Mouse (Mus musculus) left cerebral cortex, postnatal 36 days (tissue): ENCODE data around the gene Papola. TPM values are rescaled to one million over a fixed set of nuclear protein-coding genes. Genes with fewer than 3 reads are reported as not detected.

Experiments
- DNase-seq, 2 experiments: peaks; one replicate each; pipeline ENCODE4 v3.0.0; 2021 to 2022; ENCODE audit warnings: low spot score in 2 of 2, mixed read lengths in 1 of 2
- intact Hi-C: fragments of 180-260 bp; cut with DNase I; formaldehyde crosslinking; loops from one replicate; pipeline ENCODE4 v1.15.1; 2025
- microRNA-seq: library from miRNA; unstranded; fragments of <30 nt; microRNA quantifications from one replicate; pipeline ENCODE4 v1.2.0, GENCODE M21; 2022
- total RNA-seq, 2 experiments: library from RNA; stranded (reverse); gene quantifications; 2 replicates each; pipeline ENCODE4 v1.2.3; 2021

Gene Papola
- total RNA-seq, 2 experiments from 2014 or later, result 122 to 164 TPM

DNA sequence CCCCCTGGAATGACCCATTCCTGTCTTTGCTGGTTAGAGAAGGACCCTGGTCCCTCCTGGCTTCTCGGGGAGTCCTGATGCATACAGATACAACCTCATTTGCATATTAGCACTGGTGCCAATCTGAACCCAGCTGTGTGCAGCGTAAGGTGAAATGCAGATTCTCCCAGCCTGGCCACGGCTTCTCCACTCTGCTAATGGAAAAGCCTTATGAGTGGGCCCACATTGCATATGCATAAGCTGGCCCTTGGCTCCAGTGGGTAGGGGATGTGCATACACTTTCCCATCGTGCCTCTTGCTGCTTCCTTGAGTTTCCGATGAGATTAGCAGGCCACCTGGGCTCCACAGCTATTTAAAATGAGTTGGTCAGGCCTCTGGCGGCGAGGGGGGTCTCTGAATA lies 68.3 kb downstream of the Papola start:
- intact Hi-C loops, result no loop called here
- DNase-seq, result no peak

DNA sequence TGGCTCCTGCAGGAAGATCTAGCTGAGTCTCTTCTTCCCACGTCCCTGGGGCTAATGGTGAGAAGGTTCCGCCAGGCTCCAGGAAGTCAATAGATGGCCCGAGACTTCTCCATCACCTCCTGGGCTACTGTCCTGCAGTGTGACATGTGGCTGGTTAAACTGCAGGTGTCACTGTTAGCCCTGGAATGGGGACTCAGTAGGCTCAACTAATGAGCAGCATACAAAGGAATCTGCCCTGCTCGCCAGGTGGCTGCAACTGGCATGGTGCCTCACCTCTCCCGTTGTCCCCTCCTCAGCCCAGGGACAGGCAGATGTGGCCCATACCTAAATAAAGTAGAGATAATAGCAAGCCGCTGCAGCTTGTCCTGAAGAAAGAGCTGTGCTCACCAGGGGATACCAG lies 70.1 kb downstream of the Papola start:
- intact Hi-C loops, result loop anchor here (5.0 kb wide), 1 partner anchor 108 kb away; no protein-coding TSS in a partner anchor
- no peak for DNase-seq

DNA sequence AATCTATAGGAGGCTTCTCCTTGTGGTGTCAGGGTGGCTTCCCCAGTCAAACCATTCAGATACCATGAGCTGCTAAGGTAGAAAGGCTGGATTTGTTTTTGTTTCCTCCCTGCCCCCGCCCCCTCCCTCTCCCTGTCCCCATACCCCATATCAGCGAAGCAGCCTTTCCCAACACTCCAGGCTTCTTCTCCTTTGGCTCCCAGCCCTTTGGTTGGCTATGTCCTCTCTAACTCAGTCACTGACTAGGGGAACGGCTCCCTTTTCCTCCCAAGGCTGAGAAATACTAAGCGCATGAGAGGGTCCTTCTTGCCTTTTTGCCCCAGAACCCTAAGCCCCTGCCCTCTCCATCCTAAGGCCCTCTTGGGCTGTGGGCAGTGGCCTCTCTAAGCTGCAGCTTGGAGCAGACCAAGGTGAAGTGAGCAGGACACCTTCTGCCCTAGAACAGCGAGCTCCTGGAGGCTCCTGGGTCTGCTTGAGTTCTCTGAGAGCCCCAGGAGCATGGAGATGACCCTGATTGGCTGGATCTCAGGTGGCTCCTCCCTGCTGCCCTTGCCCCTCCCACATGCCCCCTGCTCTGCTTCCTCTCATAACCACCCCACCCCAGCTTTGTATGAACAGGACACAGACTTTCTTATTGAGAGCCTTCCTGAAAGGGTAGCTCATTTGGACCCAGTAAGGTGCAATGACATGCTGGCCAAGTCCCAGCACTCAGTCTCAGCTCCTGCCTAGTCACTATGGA lies 73.6 kb downstream of the Papola start:
- intact Hi-C loops, result loop anchor here (5.0 kb wide), 1 partner anchor 104 kb away; no protein-coding TSS in a partner anchor
- no peak for DNase-seq

DNA sequence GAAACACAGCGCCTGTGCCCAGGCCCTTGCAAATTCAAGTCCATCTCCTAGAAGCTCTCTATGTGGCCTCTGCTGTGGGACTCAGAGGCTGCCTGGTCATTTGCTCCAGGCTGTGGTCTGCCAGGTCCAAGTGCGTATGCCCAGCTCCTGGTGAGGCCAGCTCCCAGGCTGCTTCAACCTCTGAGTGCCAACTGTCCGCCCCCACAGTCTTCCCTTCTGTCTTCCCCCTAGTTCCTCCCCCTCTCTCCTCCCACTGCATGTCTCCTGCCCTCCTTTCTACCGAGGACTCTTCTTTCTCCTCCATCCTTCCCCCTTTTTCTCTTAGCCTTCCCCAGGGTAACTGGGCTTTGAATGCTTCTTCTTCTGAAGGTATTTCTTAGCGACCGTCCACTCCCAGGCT lies 77.6 kb downstream of the Papola start:
- intact Hi-C loops, result no loop called here
- DNase-seq, result no peak

DNA sequence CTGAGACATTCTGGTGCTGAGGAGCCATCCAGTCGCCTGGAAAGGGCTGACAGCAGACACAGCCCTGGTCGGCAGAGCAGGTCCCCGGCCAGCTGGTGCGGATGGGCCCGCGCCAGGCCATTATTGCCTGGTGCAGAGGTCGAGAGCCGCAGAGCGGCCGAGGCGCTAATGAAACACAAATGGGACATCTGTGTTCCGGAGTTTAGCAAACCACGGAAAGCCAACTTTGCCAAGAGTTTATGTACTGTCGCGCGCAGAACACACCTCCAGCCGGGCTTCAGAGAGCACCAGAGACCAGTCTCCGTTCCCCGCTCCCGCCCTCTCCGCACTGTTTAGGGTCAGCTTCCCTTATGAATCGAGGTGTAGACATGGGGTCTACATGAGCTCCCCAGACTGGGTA lies 78.1 kb downstream of the Papola start:
- intact Hi-C loops, result no loop called here
- DNase-seq, result no peak

DNA sequence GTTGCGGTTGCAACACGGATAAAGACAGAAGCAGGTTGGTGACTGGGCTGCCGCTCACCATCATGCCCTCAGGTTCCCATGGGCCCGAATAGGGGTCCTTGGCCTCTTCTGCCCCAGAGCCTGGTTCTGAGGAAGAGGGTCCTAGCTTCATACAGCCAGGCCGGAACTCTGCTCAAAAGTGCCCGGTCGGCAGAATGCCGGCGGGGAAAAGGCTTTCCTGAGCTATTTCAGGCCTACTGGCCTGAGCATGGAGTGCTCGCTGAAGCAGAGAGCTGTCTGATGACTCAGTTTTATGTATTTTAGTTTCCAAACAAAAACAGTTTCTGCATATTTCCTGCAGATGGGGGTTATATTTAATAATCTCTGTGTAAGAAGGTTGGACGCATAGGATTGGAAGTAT lies 78.9 kb downstream of the Papola start:
- intact Hi-C loops, result no loop called here
- DNase-seq, result no peak

DNA sequence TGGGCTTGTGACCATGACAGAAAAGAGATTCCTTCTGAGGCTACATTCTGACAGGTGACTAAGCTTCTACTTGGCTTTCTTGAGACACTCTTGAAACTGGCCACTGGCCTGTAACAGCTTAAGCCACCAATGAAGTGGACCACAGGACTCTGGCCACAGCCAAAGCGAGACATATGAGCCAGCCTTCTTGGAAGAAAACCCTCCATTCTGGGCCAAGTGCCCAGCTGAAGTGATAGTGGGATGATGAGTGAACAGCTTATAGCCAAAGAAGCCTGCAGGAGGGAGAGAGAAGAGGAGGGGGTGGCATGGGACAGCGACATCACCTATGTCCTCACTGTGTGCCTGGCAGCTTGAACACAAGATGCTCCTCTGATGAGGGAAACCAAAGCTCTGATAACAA lies 83.2 kb downstream of the Papola start:
- intact Hi-C loops, result no loop called here
- no peak for DNase-seq

DNA sequence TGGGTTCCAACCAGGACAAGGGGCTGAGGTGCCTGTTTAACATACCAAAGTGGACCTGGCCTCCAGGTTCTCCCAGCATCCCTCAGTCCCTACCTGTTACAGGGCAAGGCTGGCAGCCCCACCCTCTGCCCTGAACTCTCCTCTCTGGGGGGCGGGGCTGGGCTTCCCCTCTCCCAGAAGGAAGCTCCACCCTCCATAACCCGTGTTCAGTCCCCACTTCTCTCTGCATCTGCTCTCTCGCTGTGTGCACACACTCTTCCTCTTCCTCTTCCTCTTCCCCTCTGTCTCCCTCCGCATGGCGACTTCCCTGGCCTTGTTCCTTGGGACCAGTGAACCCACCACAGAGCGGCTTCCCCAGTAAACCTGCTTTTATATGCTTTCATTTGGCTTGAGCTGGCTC lies 84.7 kb downstream of the Papola start:
- no peak for DNase-seq
- intact Hi-C loops, result no loop called here

DNA sequence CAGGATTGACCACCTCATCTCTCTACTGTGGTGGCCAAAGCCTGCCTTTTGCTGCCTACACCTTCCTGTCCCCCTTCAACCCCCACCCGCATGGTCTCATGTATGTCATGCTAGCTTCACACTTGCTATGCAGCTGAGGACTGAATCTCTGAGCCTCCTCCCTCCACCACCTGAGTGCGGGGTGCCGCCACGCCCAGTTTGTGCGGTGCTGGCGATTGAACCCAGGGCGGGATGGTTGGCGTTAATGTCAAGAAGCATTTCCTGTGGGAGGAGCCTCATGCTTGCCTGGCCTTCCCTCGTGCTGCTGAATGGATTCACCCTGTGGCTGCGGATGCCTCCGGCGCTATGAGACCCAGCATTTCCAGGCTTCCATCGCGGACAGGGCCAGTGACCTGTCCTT lies 85.2 kb downstream of the Papola start:
- intact Hi-C loops, result no loop called here
- no peak for DNase-seq

DNA sequence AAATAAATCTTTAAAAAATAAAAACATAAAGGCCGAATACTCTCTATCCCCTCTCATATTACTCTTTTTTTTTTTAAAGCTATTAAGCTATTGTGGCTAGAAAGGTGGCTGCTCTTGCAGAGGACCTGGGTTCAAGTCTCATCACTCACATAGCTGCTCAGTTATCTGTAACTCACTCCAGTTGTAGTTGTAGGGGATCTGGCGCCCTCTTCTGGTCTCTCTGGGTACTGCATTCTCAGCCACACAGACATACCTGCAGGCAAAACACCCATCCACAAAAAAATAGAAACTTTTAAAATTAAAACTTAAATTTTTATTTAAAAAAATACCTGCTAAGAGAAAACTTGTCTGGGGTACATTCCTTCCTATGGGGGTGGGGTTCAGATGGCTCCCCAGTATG lies 88.8 kb downstream of the Papola start:
- intact Hi-C loops, result no loop called here
- DNase-seq, result no peak

DNA sequence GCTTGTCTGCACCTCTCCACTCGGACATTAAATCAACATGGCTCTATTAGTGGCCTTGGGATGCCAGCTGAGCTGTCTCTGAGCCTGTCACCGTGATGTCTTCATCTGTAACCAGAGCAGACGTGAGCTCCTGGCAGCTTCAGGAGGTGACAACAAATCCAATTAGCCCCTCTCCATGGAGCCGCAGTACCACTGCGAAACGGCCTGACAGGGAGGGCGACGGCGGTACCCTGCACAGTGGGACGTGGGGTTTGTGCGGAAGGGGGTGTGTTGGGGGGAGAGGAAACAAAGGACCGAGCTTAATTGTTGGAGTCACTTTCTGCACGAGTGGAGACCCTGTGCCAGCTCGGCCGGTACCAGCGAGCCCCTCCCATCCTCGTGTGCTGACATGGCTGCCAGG lies 90.6 kb downstream of the Papola start:
- intact Hi-C loops, result no loop called here
- no peak for DNase-seq

DNA sequence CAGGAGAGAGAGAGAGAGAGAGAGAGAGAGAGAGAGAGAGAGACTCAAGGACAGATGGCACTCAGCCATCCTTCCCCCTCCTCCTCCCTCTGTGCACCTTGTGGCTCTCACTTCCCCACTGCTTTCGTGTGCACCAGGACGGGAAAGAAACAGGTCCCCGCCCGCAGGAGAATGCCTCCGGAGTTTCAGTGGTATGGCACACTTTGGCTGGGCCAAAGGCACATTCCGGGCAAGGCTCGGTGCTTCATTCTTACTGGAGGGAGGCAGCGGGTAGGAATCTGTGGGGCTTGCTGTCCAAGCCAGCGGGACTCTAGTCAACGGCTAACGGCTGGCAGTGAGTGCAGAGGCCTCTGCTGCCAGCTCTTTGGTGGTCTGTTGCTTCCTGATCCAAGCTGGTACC lies 92.0 kb downstream of the Papola start:
- no peak for DNase-seq
- intact Hi-C loops, result no loop called here

DNA sequence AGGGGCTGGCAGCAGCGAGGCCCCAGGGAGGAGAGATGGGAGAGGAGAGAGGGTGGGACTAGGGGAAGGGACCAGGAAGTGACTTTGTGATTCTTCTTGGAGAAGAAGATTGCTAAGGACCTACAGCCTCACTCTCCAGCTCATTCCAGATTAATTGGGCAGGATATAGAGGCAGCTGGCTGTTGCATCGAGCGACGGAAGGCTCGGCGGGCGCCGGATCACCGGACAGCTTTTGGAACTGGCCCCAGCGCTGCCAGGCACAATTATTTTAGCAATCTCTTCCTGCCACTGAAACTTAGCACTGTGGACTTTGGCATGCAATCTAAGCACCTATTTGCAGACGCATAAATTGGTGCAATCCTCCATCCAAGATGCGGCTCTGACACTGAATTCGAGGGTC lies 92.4 kb downstream of the Papola start:
- intact Hi-C loops, result no loop called here
- DNase-seq, result no peak

DNA sequence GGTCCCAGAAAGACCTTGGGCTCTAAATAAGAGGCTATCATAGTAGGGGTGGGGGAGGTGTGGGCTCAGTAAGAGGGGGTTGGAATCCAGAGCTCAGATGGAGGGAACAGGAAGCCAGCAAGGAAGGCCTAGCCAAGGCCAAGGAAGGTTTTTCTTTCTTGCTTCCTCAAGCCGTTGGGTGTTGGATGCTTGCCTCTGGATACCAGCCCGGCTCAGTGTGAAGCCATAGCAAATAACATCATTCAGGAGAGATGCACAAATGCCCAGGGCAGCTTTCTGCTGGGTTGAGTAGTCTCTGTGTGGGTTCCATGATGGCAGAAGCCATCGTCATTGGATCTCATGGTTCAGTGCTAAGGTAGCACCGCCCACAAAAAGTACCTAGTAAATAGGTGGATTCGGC lies 94.3 kb downstream of the Papola start:
- intact Hi-C loops, result no loop called here
- no peak for DNase-seq

DNA sequence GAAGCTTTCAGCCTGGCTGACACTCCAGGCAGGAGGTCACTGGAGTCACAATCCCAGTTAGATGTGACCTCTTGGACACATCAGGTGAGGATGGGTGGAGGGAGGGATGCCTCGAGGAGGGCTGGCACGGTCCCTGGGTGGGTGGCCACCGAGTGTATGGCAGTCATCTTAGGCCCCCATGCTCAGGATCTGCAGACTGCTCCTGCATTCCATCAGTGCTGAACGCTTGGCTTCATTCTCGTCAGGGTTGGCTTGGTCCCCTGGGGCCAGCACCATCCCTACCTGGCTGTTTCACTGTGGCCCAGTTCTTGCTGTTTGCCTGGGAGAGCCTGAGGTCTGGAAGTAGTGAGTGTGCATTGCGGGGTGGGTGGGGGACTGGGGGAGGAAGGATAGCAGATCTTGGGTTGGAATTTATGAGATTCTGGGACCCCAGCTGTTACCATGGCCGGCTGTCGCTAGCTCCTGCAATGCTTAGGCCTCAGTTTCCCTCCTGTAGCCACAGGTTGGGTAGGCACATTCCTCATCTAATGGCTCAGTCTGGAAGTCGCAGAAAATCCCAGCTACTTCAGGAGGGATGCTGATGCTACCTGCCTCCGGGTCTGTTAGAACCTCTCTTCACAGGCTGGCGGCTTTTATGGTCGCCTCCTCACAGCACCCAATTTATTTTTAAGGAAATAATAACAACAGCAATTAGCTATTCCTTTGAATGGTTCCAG lies 99.5 kb downstream of the Papola start:
- no peak for DNase-seq
- intact Hi-C loops, result no loop called here

DNA sequence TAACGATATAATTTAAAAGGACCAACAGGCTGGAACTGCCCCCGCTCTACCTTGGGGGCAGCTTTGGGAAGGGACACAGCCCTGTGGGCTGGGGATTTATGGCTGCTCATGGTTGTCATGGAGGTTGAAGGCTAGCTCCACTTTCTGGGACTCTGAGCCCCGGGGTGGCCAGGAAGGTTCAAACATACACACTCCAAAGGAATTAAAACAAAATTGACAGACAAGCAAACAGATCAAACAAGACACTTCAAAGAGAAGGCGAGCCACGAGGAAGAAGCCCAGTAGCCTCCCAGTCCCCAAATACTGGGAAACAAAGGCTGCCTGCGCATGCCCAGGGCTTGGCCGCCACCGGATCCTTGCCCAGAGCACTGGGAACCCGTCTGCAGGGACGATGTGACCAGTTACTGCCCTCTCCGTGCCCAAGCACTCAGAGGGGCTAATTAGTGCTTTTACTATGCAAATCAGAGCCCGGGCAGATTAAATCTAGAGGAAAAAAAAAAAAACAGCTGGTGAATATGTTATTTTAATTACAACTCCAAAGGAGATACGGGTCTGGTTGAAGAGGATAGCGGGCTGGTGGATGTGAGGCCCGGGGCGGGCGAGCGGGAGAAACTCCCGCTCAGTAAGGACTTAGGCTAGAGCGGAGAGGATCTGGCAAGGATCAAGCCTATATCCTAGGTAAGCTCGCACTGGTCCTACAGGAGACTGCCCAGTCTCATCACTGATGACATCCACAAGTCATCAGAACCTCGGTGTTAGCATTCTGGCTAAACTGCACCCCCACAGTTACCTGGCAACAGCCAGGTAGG lies 100.2 kb downstream of the Papola start:
- intact Hi-C loops, result no loop called here
- DNase-seq, result no peak

Small RNAs within 50 kb of the gene (microRNA-seq; reads per million reads assigned to microRNA genes)
- gene Gm22120, result not detected

Other genes starting within 250 kb of the Papola start
- gene Bdkrb2, start 221.5 kb upstream of the Papola start, total RNA-seq, result under 1 TPM; 0.25 to 0.36 TPM
- not detected for gene Bdkrb1, start 181.6 kb upstream of the Papola start, total RNA-seq
- 10 to 100 TPM; 22.6 to 25.1 TPM for gene Gskip, start 99.9 kb upstream of the Papola start, total RNA-seq
- 10 to 100 TPM; 44.7 to 50.7 TPM for gene Atg2b, start 99.5 kb upstream of the Papola start, total RNA-seq
- gene Ak7, start 78.7 kb upstream of the Papola start, total RNA-seq, result under 1 TPM; 0.41 to 0.62 TPM
- gene Vrk1, start 225.5 kb downstream of the Papola start, total RNA-seq, result 10 to 100 TPM; 15.2 to 16.8 TPM